Mouse (Mus musculus): ENCODE measurements around the gene Mettl2.

DNA sequence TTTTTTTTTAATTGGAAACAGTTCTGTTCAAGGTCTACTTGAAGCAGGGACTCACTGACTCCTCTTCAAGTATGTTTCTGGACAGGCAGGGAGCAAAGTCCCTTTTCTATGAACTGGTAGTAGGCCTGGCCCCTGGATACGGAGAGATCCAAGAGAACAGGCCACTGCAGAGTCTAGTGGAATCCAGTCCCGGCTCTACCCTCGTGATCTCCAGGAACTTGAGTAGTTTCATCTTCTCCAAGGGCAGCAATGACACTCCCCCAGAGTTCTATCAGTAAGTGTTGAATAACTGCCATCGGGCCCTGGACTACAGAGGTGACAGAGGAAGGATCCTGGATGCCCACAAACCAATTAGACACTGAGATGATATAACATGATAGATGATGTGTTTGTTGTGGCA, 29.7 kb downstream of the Mettl2 start:
- TF ChIP-seq CTCF (IDR thresholded peaks at IDR 0.05; ENCODE audit: extremely low read depth, insufficient read depth, low read length), result no peak
- TF ChIP-seq POLR2A (IDR thresholded peaks at IDR 0.05; ENCODE audit: extremely low read depth, insufficient read depth, low read length), result no peak
